Mouse (Mus musculus): Measurements from ENCODE around the gene Rbm3.

Rbm3 gene

GRCm38 (mm10) chrX:8145153-8145991 lies at the start of gene Rbm3:
Gene Rbm3 (minus strand): TSS chrX:8145880.
- peak; percentile 91 for DNase-seq

- peak; percentile 2 for DNase-seq
Observed at GRCm38 (mm10) chrX:8193419-8193723, 47.7 kb upstream of the Rbm3 start, which contains the start of gene Ebp. Gene Ebp (minus strand): TSS chrX:8193512.

GRCm38 (mm10) chrX:8192640-8193418 lies 47.1 kb upstream of the Rbm3 start:
- DNase-seq, result peak; percentile 83

- no peak for DNase-seq
Observed at GRCm38 (mm10) chrX:8192126-8192639, 46.5 kb upstream of the Rbm3 start.

GRCm38 (mm10) chrX:8182871-8183540 lies 37.3 kb upstream of the Rbm3 start:
- no peak for DNase-seq

- no peak for DNase-seq
Observed at GRCm38 (mm10) chrX:8179646-8180045, 34.0 kb upstream of the Rbm3 start.

- DNase-seq, result no peak
Observed at GRCm38 (mm10) chrX:8178871-8179270, 33.2 kb upstream of the Rbm3 start.

- DNase-seq, result peak; percentile 89
Observed at GRCm38 (mm10) chrX:8175504-8176385, 30.1 kb upstream of the Rbm3 start, which contains the start of gene Tbc1d25. Gene Tbc1d25 (minus strand): TSS chrX:8176181.

GRCm38 (mm10) chrX:8175169-8175503 lies 29.5 kb upstream of the Rbm3 start:
- no peak for DNase-seq

GRCm38 (mm10) chrX:8167716-8168647 lies 22.3 kb upstream of the Rbm3 start:
- DNase-seq, result no peak

- no peak for DNase-seq
Observed at GRCm38 (mm10) chrX:8164471-8164870, 18.8 kb upstream of the Rbm3 start.

GRCm38 (mm10) chrX:8163076-8163475 lies 17.4 kb upstream of the Rbm3 start:
- DNase-seq, result no peak

GRCm38 (mm10) chrX:8143750-8144149 lies 1.9 kb downstream of the Rbm3 start:
- no peak for DNase-seq

GRCm38 (mm10) chrX:8142948-8143347 lies 2.7 kb downstream of the Rbm3 start:
- DNase-seq, result no peak

- DNase-seq, result no peak
Observed at GRCm38 (mm10) chrX:8141058-8141457, 4.6 kb downstream of the Rbm3 start.

- DNase-seq, result no peak
Observed at GRCm38 (mm10) chrX:8140446-8140845, 5.2 kb downstream of the Rbm3 start.

- DNase-seq, result no peak
Observed at GRCm38 (mm10) chrX:8139480-8139879, 6.2 kb downstream of the Rbm3 start.

GRCm38 (mm10) chrX:8135886-8136285 lies 9.8 kb downstream of the Rbm3 start:
- DNase-seq, result no peak

GRCm38 (mm10) chrX:8132017-8132976 lies 13.4 kb downstream of the Rbm3 start, which contains the start of gene Wdr13:
Gene Wdr13 (minus strand): TSS chrX:8132892.
- peak; percentile 89 for DNase-seq

GRCm38 (mm10) chrX:8131393-8131792 lies 14.3 kb downstream of the Rbm3 start:
- no peak for DNase-seq

All from embryo, embryonic 11 days (tissue).